Mouse (Mus musculus) spleen, adult 2 months (tissue): ENCODE measurements around the gene Zfp687.

Source experiments
- CTCF ChIP-seq: fragments of 200-500 bp; IDR thresholded peaks from 2 replicates; pipeline ENCODE4 v1.5.1; 2011; ENCODE audit warnings: mild to moderate bottlenecking, inconsistent platforms; ENCODE audit not compliant: insufficient read depth, insufficient read length, insufficient replicate concordance; ENCODE audit errors: extremely low read depth
- POLR2A ChIP-seq: fragments of 200-500 bp; IDR thresholded peaks from 2 replicates; pipeline ENCODE4 v1.6.1; 2011; ENCODE audit warnings: low read depth, low read length, inconsistent platforms

DNA sequence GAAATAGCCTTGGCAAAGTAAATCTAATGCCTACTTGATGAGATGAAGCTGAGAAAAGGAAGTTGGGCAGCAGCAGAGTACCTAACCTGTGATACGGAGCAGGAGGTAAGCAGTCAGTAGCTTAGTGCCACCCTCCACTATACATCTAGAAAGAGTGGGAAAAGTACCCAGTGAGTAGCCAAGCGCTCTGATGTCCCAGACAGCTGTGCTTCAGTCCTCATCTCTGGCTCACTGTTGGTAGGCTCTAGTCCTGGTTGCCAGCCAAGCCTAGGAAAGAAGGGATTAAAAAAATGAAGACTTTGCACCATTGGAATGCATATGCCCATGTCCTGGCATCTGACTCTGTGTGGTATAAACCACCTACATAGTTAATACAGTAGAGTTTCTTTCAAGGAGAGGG lies 29.7 kb downstream of the Zfp687 start:
- TF ChIP-seq POLR2A, result no peak
- no peak for TF ChIP-seq CTCF
